Mouse (Mus musculus): Measurements from ENCODE around the gene Zp3. TPM values are rescaled to one million over a fixed set of nuclear protein-coding genes. Genes with fewer than 3 reads are reported as not detected.

Gene Zp3
- polyA plus RNA-seq, 1 experiment, result 0.08 TPM

GRCm38 (mm10) chr5:135971876-135972275 lies 8.0 kb upstream of the Zp3 start:
- Histone ChIP-seq H3K4me1 (ENCODE audit: control insufficient read depth, insufficient read depth, low read length) (no peaks in the 10 kb centered on the region), H3K4me3 (replicated peaks; ENCODE audit: extremely low read depth, low read depth, low read length) (no peak overlapping the region)
- TF ChIP-seq CTCF (IDR thresholded peaks at IDR 0.05; ENCODE audit: insufficient read depth, low read length) (no peak), POLR2A (IDR thresholded peaks at IDR 0.05; ENCODE audit: borderline replicate concordance, extremely low read depth, low read depth, low read length) (no peak)
- no peak for DNase-seq
- 77% methylated on average over 7 of the region's 7 CpGs for WGBS

GRCm38 (mm10) chr5:135974365-135974764 lies 5.5 kb upstream of the Zp3 start, which contains the start of gene Ssc4d:
TSS of gene Ssc4d (minus strand) at chr5:135974531.
- Histone ChIP-seq H3K4me3 (replicated peaks; ENCODE audit: extremely low read depth, low read depth, low read length) (no peak within 1 kb of the TSS), H3K4me1 (ENCODE audit: control insufficient read depth, insufficient read depth, low read length) (no peaks in the 10 kb centered on the region)
- TF ChIP-seq CTCF (IDR thresholded peaks at IDR 0.05; ENCODE audit: insufficient read depth, low read length), result no peak
- no peak for TF ChIP-seq POLR2A (IDR thresholded peaks at IDR 0.05; ENCODE audit: borderline replicate concordance, extremely low read depth, low read depth, low read length)
- no peak for DNase-seq
- 25% methylated on average over 9 of the region's 9 CpGs for WGBS

GRCm38 (mm10) chr5:135975893-135976668 lies 3.8 kb upstream of the Zp3 start:
- DNase-seq, result no peak
- H3K4me1 ChIP-seq (ENCODE audit: control insufficient read depth, insufficient read depth, low read length), result no peaks in the 10 kb centered on the region
- TF ChIP-seq CTCF (IDR thresholded peaks at IDR 0.05; ENCODE audit: insufficient read depth, low read length) (no peak), POLR2A (IDR thresholded peaks at IDR 0.05; ENCODE audit: borderline replicate concordance, extremely low read depth, low read depth, low read length) (no peak)
- H3K4me3 ChIP-seq (replicated peaks; ENCODE audit: extremely low read depth, low read depth, low read length), result no peak overlapping the region
- WGBS, result 90% methylated on average over 8 of the region's 8 CpGs

- WGBS, result 79% methylated on average over 5 of the region's 5 CpGs
- Histone ChIP-seq H3K4me1 (ENCODE audit: control insufficient read depth, insufficient read depth, low read length) (no peaks in the 10 kb centered on the region), H3K4me3 (replicated peaks; ENCODE audit: extremely low read depth, low read depth, low read length) (no peak overlapping the region)
- DNase-seq, result no peak
- TF ChIP-seq POLR2A (IDR thresholded peaks at IDR 0.05; ENCODE audit: borderline replicate concordance, extremely low read depth, low read depth, low read length), result no peak
Measured at GRCm38 (mm10) chr5:135979381-135979780, 518 bp upstream of the Zp3 start.

- Histone ChIP-seq H3K4me3 (replicated peaks; ENCODE audit: extremely low read depth, low read depth, low read length) (no peak overlapping the region), H3K4me1 (ENCODE audit: control insufficient read depth, insufficient read depth, low read length) (no peaks in the 10 kb centered on the region)
- WGBS, result 24% methylated on average over 6 of the region's 6 CpGs
- no peak for TF ChIP-seq POLR2A (IDR thresholded peaks at IDR 0.05; ENCODE audit: borderline replicate concordance, extremely low read depth, low read depth, low read length)
- TF ChIP-seq CTCF (IDR thresholded peaks at IDR 0.05; ENCODE audit: insufficient read depth, low read length), result peak; percentile 97
- DNase-seq, result peak; percentile 59
Measured at GRCm38 (mm10) chr5:135982398-135982797, 2.5 kb downstream of the Zp3 start.

GRCm38 (mm10) chr5:135984546-135985044 lies 4.7 kb downstream of the Zp3 start:
- Histone ChIP-seq H3K4me1 (ENCODE audit: control insufficient read depth, insufficient read depth, low read length) (no peaks in the 10 kb centered on the region), H3K4me3 (replicated peaks; ENCODE audit: extremely low read depth, low read depth, low read length) (no peak overlapping the region)
- 74% methylated on average over 6 of the region's 6 CpGs for WGBS
- DNase-seq, result no peak
- TF ChIP-seq POLR2A (IDR thresholded peaks at IDR 0.05; ENCODE audit: borderline replicate concordance, extremely low read depth, low read depth, low read length) (no peak), CTCF (IDR thresholded peaks at IDR 0.05; ENCODE audit: insufficient read depth, low read length) (no peak)

GRCm38 (mm10) chr5:135987248-135987647 lies 7.3 kb downstream of the Zp3 start:
- WGBS, result 49% methylated on average over 11 of the region's 11 CpGs
- no peak for DNase-seq
- Histone ChIP-seq H3K4me1 (ENCODE audit: control insufficient read depth, insufficient read depth, low read length) (no peaks in the 10 kb centered on the region), H3K4me3 (replicated peaks; ENCODE audit: extremely low read depth, low read depth, low read length) (no peak overlapping the region)
- TF ChIP-seq CTCF (IDR thresholded peaks at IDR 0.05; ENCODE audit: insufficient read depth, low read length), result no peak
- TF ChIP-seq POLR2A (IDR thresholded peaks at IDR 0.05; ENCODE audit: borderline replicate concordance, extremely low read depth, low read depth, low read length), result no peak

- peaks cover 4% of the 10 kb centered on the region; the same call in 1 of the 2 replicates for H3K4me1 ChIP-seq (ENCODE audit: control insufficient read depth, insufficient read depth, low read length)
- no peak overlapping the region for H3K4me3 ChIP-seq (replicated peaks; ENCODE audit: extremely low read depth, low read depth, low read length)
- no peak for TF ChIP-seq POLR2A (IDR thresholded peaks at IDR 0.05; ENCODE audit: borderline replicate concordance, extremely low read depth, low read depth, low read length)
- TF ChIP-seq CTCF (IDR thresholded peaks at IDR 0.05; ENCODE audit: insufficient read depth, low read length), result no peak
- DNase-seq, result no peak
- 52% methylated on average over 5 of the region's 5 CpGs for WGBS
Measured at GRCm38 (mm10) chr5:135990601-135991000, 10.7 kb downstream of the Zp3 start.

- Histone ChIP-seq H3K4me1 (ENCODE audit: control insufficient read depth, insufficient read depth, low read length) (peaks cover 4% of the 10 kb centered on the region; the same call in 1 of the 2 replicates), H3K4me3 (replicated peaks; ENCODE audit: extremely low read depth, low read depth, low read length) (no peak overlapping the region)
- WGBS, result 54% methylated on average over 5 of the region's 5 CpGs
- no peak for TF ChIP-seq POLR2A (IDR thresholded peaks at IDR 0.05; ENCODE audit: borderline replicate concordance, extremely low read depth, low read depth, low read length)
- no peak for TF ChIP-seq CTCF (IDR thresholded peaks at IDR 0.05; ENCODE audit: insufficient read depth, low read length)
- DNase-seq, result no peak
Measured at GRCm38 (mm10) chr5:135993381-135993965, 13.6 kb downstream of the Zp3 start.
